ENCODE assay signal across 10 mouse cellular contexts in genomic region chr17:13684256-13684655, GRCm38 (mm10).
DNase-seq lines count a peak whose midpoint lies in the region; ATAC-seq and TF ChIP-seq lines count a peak whose summit lies in the region.
"Had no signal": no experiment of that assay in that cellular context is flagged by ENCODE, and none has a peak within 500 bp of the region (broad histone marks: within the 10 kb centered on the region; RNA-seq: fewer than 3 reads in every experiment).

No protein-coding gene starts in this region.

- peaks cover 29% of the 10 kb centered on the region for H3K4me1 ChIP-seq in heart, embryonic 16.5 days (ENCODE audit: control insufficient read depth, insufficient read depth, low read length)
- H3K4me1 ChIP-seq in midbrain, embryonic 11.5 days (ENCODE audit: control insufficient read depth, insufficient read depth, low read length), result peaks cover 8% of the 10 kb centered on the region
- H3K4me1 ChIP-seq in midbrain, embryonic 14.5 days (ENCODE audit: control insufficient read depth, insufficient read depth, low read length), result peaks cover 32% of the 10 kb centered on the region
- H3K4me1 ChIP-seq in embryonic facial prominence, embryonic 14.5 days (ENCODE audit: control insufficient read depth, insufficient read depth, low read length), result peaks cover 21% of the 10 kb centered on the region
- peaks cover 38% of the 10 kb centered on the region for H3K4me1 ChIP-seq in hindbrain, embryonic 12.5 days

- H3K79me2 ChIP-seq in myocyte (ENCODE audit: control insufficient read depth, insufficient read depth), result no peaks in the 10 kb centered on the region

- no peak for DNase-seq in heart, adult 11 months
- DNase-seq in midbrain, embryonic 11.5 days (ENCODE audit: low spot score, missing footprints), result no peak
- no peak for DNase-seq in midbrain, embryonic 14.5 days
- DNase-seq in embryonic facial prominence, embryonic 14.5 days (ENCODE audit: low spot score), result no peak
- no peak for DNase-seq in gastrocnemius, postnatal 36 days
- DNase-seq: cerebellum, postnatal 10 days had no signal

- H3ac ChIP-seq in myocyte (ENCODE audit: control insufficient read depth, insufficient read length), result no peak overlapping the region

- H3K9ac ChIP-seq in heart, embryonic 16.5 days (ENCODE audit: low read length), result no peak overlapping the region
- no peak overlapping the region for H3K9ac ChIP-seq in midbrain, embryonic 11.5 days (ENCODE audit: low read length)
- H3K9ac ChIP-seq in midbrain, embryonic 14.5 days (replicated peaks; ENCODE audit: low read length), result no peak overlapping the region
- no peak overlapping the region for H3K9ac ChIP-seq in embryonic facial prominence, embryonic 14.5 days (ENCODE audit: low read depth, low read length)
- H3K9ac ChIP-seq in hindbrain, embryonic 12.5 days, result no peak overlapping the region
- H3K9ac ChIP-seq: limb, embryonic 13.5 days had no signal

- no peak for TF ChIP-seq POLR2A in myocyte (IDR thresholded peaks at IDR 0.05; ENCODE audit: insufficient read length, low read depth)

- no peak overlapping the region for H3K4me3 ChIP-seq in heart, embryonic 16.5 days (ENCODE audit: low read length)
- no peak overlapping the region for H3K4me3 ChIP-seq in midbrain, embryonic 11.5 days (ENCODE audit: low read depth, low read length)
- H3K4me3 ChIP-seq in midbrain, embryonic 14.5 days (replicated peaks; ENCODE audit: low read depth, low read length), result no peak overlapping the region
- no peak overlapping the region for H3K4me3 ChIP-seq in embryonic facial prominence, embryonic 14.5 days (ENCODE audit: low read depth, low read length)
- peak overlapping the region; percentile 43 for H3K4me3 ChIP-seq in myocyte
- no peak overlapping the region for H3K4me3 ChIP-seq in hindbrain, embryonic 12.5 days
- H3K4me3 ChIP-seq: limb, embryonic 13.5 days had no signal

- no peaks in the 10 kb centered on the region for H3K27me3 ChIP-seq in heart, embryonic 16.5 days (ENCODE audit: control insufficient read depth, insufficient read depth, low read length)
- no peaks in the 10 kb centered on the region for H3K27me3 ChIP-seq in midbrain, embryonic 11.5 days (ENCODE audit: control insufficient read depth, insufficient read depth, low read length)
- H3K27me3 ChIP-seq in midbrain, embryonic 14.5 days (ENCODE audit: control insufficient read depth, insufficient read depth, low read length), result no peaks in the 10 kb centered on the region
- no peaks in the 10 kb centered on the region for H3K27me3 ChIP-seq in embryonic facial prominence, embryonic 14.5 days (replicated peaks; ENCODE audit: control insufficient read depth, insufficient read depth, low read length)
- no peaks in the 10 kb centered on the region for H3K27me3 ChIP-seq in myocyte (ENCODE audit: control insufficient read depth, insufficient read depth, insufficient read length)
- no peaks in the 10 kb centered on the region for H3K27me3 ChIP-seq in hindbrain, embryonic 12.5 days
- H3K27me3 ChIP-seq: limb, embryonic 13.5 days had no signal

- H3K9me3 ChIP-seq in heart, embryonic 16.5 days (replicated peaks; ENCODE audit: control insufficient read depth, low read length), result no peaks in the 10 kb centered on the region
- no peaks in the 10 kb centered on the region for H3K9me3 ChIP-seq in midbrain, embryonic 11.5 days (ENCODE audit: control insufficient read depth, low read length)
- H3K9me3 ChIP-seq in midbrain, embryonic 14.5 days (ENCODE audit: control insufficient read depth, low read length), result no peaks in the 10 kb centered on the region
- H3K9me3 ChIP-seq in embryonic facial prominence, embryonic 14.5 days (ENCODE audit: control insufficient read depth, low read length), result no peaks in the 10 kb centered on the region
- no peaks in the 10 kb centered on the region for H3K9me3 ChIP-seq in hindbrain, embryonic 12.5 days (replicated peaks)
- H3K9me3 ChIP-seq: limb, embryonic 13.5 days had no signal

- peak overlapping the region; percentile 72 for H3K27ac ChIP-seq in heart, embryonic 16.5 days (ENCODE audit: low read length)
- peak overlapping the region; percentile 67; the same call in 1 of the 2 replicates for H3K27ac ChIP-seq in midbrain, embryonic 11.5 days (ENCODE audit: low read depth, low read length)
- no peak overlapping the region for H3K27ac ChIP-seq in midbrain, embryonic 14.5 days (replicated peaks; ENCODE audit: low read depth, low read length)
- H3K27ac ChIP-seq in embryonic facial prominence, embryonic 14.5 days (replicated peaks; ENCODE audit: low read depth, low read length), result peak overlapping the region; percentile 85; the same call in 1 of the 2 replicates
- no peak overlapping the region for H3K27ac ChIP-seq in hindbrain, embryonic 12.5 days
- H3K27ac ChIP-seq: limb, embryonic 13.5 days had no signal

- intact Hi-C loops in gastrocnemius, postnatal 36 days (cut with DNase I), result loop anchor here (5.0 kb wide), 1 partner anchor 73 kb away; no protein-coding TSS in a partner anchor

- no peak overlapping the region for H3K4me2 ChIP-seq in heart, embryonic 16.5 days (ENCODE audit: low read depth, low read length)
- H3K4me2 ChIP-seq in midbrain, embryonic 11.5 days, result no peak overlapping the region
- H3K4me2 ChIP-seq in midbrain, embryonic 14.5 days (ENCODE audit: low read length), result no peak overlapping the region
- H3K4me2 ChIP-seq in embryonic facial prominence, embryonic 14.5 days (ENCODE audit: low read depth, low read length), result 0 out of 2 replicates have a peak overlapping the region, but pooled peaks have one; percentile 45
- H3K4me2 ChIP-seq in myocyte (ENCODE audit: low read depth), result peak overlapping the region; percentile 69
- H3K4me2 ChIP-seq in hindbrain, embryonic 12.5 days (replicated peaks), result no peak overlapping the region

- WGBS in heart, embryonic 16.5 days, result 65% methylated on average over 7 of the region's 7 CpGs
- 52% methylated on average over 7 of the region's 7 CpGs for WGBS in midbrain, embryonic 11.5 days
- 62% methylated on average over 7 of the region's 7 CpGs for WGBS in midbrain, embryonic 14.5 days
- whole genome bisulfite sequencing in embryonic facial prominence, embryonic 14.5 days, result 51% methylated on average over 7 of the region's 7 CpGs
- 45% methylated on average over 7 of the region's 7 CpGs for WGBS in hindbrain, embryonic 12.5 days

- H3K36me3 ChIP-seq in heart, embryonic 16.5 days (ENCODE audit: control insufficient read depth, insufficient read depth), result no peaks in the 10 kb centered on the region
- no peaks in the 10 kb centered on the region for H3K36me3 ChIP-seq in midbrain, embryonic 11.5 days (ENCODE audit: control insufficient read depth, insufficient read depth, low read length)
- H3K36me3 ChIP-seq in midbrain, embryonic 14.5 days (ENCODE audit: control insufficient read depth, insufficient read depth, low read length), result no peaks in the 10 kb centered on the region
- no peaks in the 10 kb centered on the region for H3K36me3 ChIP-seq in embryonic facial prominence, embryonic 14.5 days (ENCODE audit: control insufficient read depth, insufficient read depth, low read length)
- H3K36me3 ChIP-seq in myocyte (ENCODE audit: control insufficient read depth, insufficient read depth), result no peaks in the 10 kb centered on the region
- H3K36me3 ChIP-seq in hindbrain, embryonic 12.5 days, result no peaks in the 10 kb centered on the region
- H3K36me3 ChIP-seq: limb, embryonic 13.5 days had no signal

- ATAC-seq in heart, embryonic 16.5 days (replicated peaks; ENCODE audit: extremely low read depth, insufficient read depth, low FRiP score), result no peak
- ATAC-seq in midbrain, embryonic 11.5 days (ENCODE audit: low FRiP score), result no peak
- ATAC-seq in midbrain, embryonic 14.5 days (ENCODE audit: low FRiP score, low TSS enrichment), result no peak
- no peak for ATAC-seq in embryonic facial prominence, embryonic 14.5 days (ENCODE audit: low read depth)
- no peak for ATAC-seq in hindbrain, embryonic 12.5 days (ENCODE audit: low FRiP score)

TF ChIP-seq in myocyte, 11 proteins besides CTCF, POLR2A, EP300 and RAD21:
- TF ChIP-seq MYOG (IDR thresholded peaks at IDR 0.05; ENCODE audit: control insufficient read depth in 1 of 3, insufficient read depth in 1 of 3, insufficient read length in 2 of 3, low read depth in 2 of 3) (no peak), SRF (IDR thresholded peaks at IDR 0.05; ENCODE audit: control insufficient read depth, insufficient read length, low read depth) (no peak), POLR2AphosphoS2 (IDR thresholded peaks at IDR 0.05; ENCODE audit: insufficient read length, low read depth) (no peak), REST (IDR thresholded peaks at IDR 0.05; ENCODE audit: insufficient read depth, insufficient read length) (no peak), USF1 (IDR thresholded peaks at IDR 0.05; ENCODE audit: low read depth) (no peak), E2F4 (IDR thresholded peaks at IDR 0.05; ENCODE audit: insufficient read depth) (no peak), MYOD1 (IDR thresholded peaks at IDR 0.05; ENCODE audit: control insufficient read depth in 1 of 3, insufficient read length in 2 of 3, low read depth in 2 of 3) (no peak), TCF12 (IDR thresholded peaks at IDR 0.05; ENCODE audit: insufficient read depth, poor library complexity, severe bottlenecking) (no peak)

Comparison
In these comparisons a context has a peak if more than half of its experiments do, and no peak if none do; other contexts are left out.
1. H3K27ac ChIP-seq: peak in heart, embryonic 16.5 days (single experiment), midbrain, embryonic 11.5 days (single experiment) and embryonic facial prominence, embryonic 14.5 days (single experiment); none in midbrain, embryonic 14.5 days (single experiment) and hindbrain, embryonic 12.5 days (single experiment).
2. H3K4me2 ChIP-seq: peak in embryonic facial prominence, embryonic 14.5 days (single experiment) and myocyte (single experiment); none in heart, embryonic 16.5 days (single experiment), midbrain, embryonic 11.5 days (single experiment), midbrain, embryonic 14.5 days (single experiment) and hindbrain, embryonic 12.5 days (single experiment).